Comparison of ENCODE assay signal across 14 mouse cellular contexts in the genomic region with DNA sequence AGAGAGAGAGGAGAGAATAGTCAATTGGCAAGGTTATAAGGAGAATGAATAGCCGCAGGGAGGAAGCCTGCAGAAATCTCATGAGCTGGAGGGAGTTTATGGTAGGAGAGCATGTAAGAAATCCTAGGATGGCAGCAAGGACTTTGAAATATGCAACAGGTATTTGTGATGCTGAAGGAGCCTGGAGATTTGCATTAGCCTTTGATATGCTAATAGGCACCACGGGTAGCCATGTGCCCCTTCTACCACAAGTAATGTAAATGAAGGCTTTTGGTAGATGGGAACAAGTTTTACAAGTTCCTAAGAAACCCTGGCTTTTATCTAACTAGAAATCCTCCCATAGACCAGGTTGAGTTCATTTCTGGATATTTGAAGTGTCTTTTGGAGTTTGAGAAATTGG.
"Had no signal": no experiment of that assay in that cellular context is flagged by ENCODE, and none has a peak within 500 bp of the region (broad histone marks: within the 10 kb centered on the region; RNA-seq: fewer than 3 reads in every experiment).

No protein-coding gene starts in this region.

- ATAC-seq: lung, postnatal 0 days; midbrain, embryonic 13.5 days; midbrain, embryonic 15.5 days had no signal

- DNase-seq: lung, adult 2 months; lung, postnatal 14 days; lung, postnatal 36 days; retina, postnatal 1 day; right cerebral cortex, adult 18-20 months; right cerebral cortex, postnatal 25 days; right cerebral cortex, postnatal 4 days; spleen, adult 18-20 months; thymus, adult 18-20 months; thymus, postnatal 14 days; thymus, postnatal 36 days had no signal
